Mouse (Mus musculus): ENCODE data around the gene Rgs3.

The Rgs3 gene

DNA sequence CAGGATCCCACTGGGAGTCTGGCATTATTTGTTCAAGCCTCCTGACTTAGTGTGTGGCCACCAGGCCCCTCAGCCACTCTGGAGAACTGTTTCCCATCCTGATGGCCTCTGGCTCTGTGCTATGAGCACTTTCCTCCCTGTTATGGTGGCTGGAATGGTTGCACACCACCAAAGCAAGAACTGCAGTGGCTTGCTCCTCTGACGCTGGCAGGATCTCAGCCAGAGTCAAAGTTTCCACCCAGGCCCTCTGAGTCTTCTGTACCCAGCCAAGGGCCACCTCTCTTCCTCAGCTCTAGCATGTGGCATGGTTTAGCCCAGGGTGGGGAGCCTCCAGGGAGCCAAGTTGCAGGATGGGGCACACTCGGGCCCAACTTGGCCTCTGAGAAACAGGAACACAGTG lies 115.7 kb downstream of the Rgs3 start:
- in situ Hi-C loops (cut with MboI; ENCODE audit: unreplicated experiment in 2 of 2) = loop anchor here in 1 of 2 experiments (25.0 kb wide), 1 partner anchor 338 kb away; no protein-coding TSS in a partner anchor

DNA sequence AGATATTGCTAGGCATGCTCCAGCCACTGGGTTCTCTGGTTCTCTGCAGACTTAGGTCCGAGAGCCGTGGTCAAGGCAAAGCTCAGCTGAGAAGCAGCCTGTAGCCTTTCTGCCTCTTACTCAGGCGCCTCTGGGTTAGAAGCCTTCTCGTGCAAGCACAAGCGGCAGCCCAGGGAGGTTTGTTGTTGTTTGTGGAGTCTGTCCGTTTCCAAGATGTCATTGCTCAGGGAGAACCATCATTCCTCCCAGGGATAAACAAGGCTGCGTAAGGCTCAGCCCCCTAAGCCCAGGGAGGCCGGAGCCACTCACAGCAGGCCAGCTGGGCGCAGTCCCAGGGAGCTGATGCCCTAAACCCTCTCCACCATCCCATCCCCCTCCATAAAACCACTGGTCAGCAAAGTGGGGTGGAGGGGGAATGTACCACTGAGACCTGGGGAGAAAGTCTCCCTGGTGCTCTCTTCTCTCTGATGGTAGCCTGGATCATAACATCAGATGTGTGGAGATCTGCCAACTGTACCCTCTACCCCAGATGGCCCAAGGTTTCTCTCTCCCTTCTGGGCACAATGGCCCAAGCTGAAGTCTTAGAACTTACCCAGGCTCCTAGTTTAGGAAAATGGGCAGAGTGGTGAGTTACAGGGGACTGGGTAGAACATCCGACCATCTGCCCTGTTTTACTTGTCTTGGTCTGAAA lies 117.5 kb downstream of the Rgs3 start:
- in situ Hi-C loops (cut with MboI; ENCODE audit: unreplicated experiment in 2 of 2) = loop anchor here in 1 of 2 experiments (25.0 kb wide), 1 partner anchor 340 kb away; no protein-coding TSS in a partner anchor

DNA sequence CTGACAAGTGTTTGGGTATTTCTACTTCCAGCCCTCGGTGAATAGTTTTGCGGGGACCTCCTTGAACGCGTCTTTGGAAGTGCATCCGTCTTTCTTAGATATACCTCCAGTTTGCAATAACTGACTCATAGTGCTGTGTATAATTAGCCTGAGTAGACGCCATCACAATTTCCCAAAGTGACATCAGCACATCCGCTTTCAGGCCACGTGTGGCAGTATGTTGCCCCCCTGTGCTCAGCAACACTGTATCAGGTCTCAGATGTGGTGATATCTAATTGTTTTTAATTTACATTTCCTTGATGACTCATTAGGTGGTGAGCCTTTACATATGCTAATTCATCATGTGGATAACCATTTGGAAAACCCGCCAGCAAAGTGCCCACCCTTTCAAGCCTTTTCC lies 119.5 kb downstream of the Rgs3 start:
- in situ Hi-C loops (cut with MboI; ENCODE audit: unreplicated experiment in 2 of 2) = loop anchor here in 1 of 2 experiments (25.0 kb wide), 1 partner anchor 342 kb away; no protein-coding TSS in a partner anchor

DNA sequence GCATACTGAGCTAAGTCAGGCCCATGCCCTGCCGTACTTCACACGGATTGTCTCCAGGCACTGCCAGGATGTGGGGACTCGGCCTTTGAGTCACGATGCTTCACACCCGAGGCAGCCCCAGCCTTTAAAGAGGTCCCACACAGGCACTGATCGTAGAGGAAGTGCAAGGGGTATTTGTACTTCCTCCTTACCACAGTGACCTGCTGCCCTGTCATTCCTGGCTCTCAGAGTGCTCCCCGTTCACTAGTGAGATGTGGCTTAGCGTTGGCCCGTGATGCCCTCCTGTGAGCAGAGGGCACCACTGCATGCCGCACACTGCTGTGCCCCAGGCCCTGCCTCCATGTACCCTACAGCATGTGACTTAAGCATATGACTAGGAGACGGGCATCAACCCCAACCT lies 121.8 kb downstream of the Rgs3 start:
- in situ Hi-C loops (cut with MboI; ENCODE audit: unreplicated experiment in 2 of 2) = loop anchor here in 1 of 2 experiments (10.0 to 25.0 kb wide), 2 partner anchors 97 to 344 kb away; no protein-coding TSS in a partner anchor

DNA sequence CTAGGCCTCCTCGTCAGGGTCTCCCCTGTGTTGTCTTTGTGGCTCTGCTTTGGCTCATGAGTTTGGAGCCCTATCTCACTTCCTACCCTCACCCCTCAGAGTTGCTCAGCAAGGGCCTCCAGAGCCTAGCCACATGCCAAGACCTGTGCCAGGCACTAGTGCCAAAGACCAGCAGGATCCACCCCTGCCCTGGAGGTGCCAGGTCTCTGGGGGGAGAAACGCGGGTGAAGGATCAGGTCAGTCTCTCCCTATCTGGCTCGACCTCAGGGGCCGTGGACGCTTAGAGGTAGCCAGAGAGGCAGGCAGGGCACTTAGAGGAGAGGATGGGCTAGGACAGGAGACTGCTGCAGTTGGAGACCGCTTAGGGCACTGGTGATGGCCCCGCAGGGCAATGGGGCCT lies 122.7 kb downstream of the Rgs3 start:
- in situ Hi-C loops (cut with MboI; ENCODE audit: unreplicated experiment in 2 of 2) = loop anchor here in 1 of 2 experiments (10.0 to 25.0 kb wide), 2 partner anchors 98 to 345 kb away; no protein-coding TSS in a partner anchor

DNA sequence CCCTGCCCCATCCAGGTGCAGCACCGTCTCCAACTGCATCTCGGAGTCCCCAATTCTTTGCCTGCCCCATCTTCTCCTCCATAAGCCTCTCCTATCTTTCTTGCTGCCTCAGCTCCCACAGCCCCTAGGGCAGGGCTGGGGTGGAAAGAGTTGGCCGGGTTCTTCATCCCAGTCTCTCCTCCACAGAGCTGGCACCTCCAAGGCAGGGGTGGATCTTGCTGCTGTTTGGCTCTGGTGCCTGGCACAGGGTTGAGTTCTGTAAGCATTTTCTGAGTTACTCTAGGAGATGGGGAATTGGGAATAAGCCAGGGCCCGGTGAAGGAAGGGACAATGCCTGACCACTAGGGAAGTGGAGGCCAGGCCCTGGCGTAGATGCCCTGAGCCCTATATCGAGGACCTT lies 123.5 kb downstream of the Rgs3 start:
- in situ Hi-C loops (cut with MboI; ENCODE audit: unreplicated experiment in 2 of 2) = loop anchor here in 1 of 2 experiments (10.0 to 25.0 kb wide), 2 partner anchors 98 to 346 kb away; no protein-coding TSS in a partner anchor

DNA sequence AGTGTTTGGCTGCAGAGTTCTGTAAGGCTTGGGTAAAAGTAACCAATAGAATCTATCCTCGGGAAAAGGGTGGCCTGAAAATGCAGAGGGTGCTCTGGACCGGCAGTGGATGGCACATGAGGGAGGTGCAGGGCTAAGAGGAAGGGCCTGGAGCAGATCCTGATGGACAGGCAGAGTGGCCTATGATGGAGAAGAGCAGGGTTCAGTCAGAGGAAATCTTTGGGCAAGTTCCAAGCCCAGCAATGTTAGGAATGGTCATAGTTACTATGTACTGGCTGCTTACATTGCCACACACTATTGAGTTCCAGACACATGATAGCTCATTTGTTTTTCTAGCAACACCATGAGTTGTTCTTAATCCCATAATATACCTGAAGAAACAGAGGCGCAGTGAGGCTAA lies 124.7 kb downstream of the Rgs3 start:
- in situ Hi-C loops (cut with MboI; ENCODE audit: unreplicated experiment in 2 of 2) = loop anchor here in 1 of 2 experiments (10.0 to 25.0 kb wide), 2 partner anchors 100 to 347 kb away; no protein-coding TSS in a partner anchor

DNA sequence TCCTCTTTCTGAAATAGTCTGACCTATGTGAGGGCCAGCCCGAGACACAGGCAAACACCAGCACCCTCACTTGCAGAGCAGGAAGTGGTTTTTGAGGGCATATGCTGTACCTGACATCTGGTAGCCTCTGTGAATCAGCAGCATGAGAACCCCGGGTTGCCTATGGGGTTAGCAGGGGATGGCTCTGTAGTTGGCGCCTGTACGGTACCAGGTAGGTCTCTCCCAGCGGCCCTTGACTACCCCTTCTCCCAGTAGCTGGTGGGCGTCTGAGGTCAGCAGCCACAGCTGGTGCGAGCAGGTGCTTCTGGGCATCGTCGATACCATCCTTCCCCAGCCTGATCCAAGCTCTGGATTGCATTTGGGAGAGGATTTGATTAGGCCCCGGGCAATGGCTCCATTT lies 125.6 kb downstream of the Rgs3 start:
- in situ Hi-C loops (cut with MboI; ENCODE audit: unreplicated experiment in 2 of 2) = loop anchor here (5.0 to 25.0 kb wide), 4 partner anchors 100 to 348 kb away; no protein-coding TSS in a partner anchor

DNA sequence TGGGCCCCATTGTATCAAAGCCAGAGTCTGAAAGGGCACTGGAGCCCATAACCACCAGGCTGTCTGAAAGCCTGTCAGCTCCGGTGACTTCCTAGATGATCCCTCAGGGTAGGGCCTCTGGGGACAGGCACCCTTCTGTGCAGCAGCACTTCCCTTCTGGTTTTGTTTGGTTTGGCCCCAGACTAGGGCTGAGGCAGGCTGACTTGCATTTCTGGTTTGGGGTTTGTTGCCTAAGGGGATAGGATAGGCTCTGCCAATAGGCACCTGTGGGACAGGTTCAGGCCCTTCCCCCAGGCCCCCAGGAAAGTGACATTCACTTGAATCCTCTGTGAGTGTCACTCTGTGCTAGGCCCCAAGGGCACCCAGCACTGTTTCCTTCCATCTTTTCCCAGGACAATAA lies 127.1 kb downstream of the Rgs3 start:
- in situ Hi-C loops (cut with MboI; ENCODE audit: unreplicated experiment in 2 of 2) = loop anchor here (5.0 to 25.0 kb wide), 4 partner anchors 102 to 349 kb away; no protein-coding TSS in a partner anchor

DNA sequence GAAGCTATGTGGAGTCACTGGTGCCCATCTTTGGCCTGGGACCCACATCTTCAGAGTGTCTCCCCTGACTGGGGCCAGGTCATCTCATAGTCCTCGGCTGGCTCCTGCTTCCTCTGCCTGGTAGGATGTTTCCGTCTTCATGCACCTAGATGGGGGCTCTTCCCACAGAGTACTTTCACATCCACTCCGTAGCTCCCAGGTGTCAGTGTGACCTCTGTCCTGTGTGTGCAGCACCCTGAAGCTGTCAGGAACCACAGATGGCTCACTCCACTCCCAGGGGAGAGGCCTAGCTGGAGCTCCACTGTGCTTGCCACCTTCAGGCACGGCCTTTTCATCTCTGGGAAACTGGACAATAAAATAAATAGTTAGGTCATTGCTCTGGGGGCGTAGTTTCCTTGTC lies 128.5 kb downstream of the Rgs3 start:
- in situ Hi-C loops (cut with MboI; ENCODE audit: unreplicated experiment in 2 of 2) = loop anchor here (5.0 to 25.0 kb wide), 4 partner anchors 103 to 351 kb away; no protein-coding TSS in a partner anchor

DNA sequence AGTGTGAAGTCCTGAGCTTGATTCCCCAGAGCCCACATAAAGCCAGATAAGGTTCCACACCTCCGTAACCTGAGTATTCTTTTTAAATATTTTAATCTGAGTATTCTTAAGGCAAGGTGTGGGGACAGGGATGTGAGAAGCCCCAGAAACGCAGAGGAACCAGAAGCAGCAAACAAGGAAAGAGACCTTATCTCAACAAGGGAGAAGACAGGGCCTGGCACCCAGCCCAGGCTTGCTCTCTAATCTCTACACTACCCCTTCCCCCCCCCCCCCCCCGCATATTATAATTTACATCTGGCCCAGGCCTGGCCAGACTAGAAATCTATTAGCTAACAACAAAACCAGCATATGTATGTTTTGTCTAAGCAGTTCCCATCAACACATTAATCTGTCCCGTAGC lies 131.3 kb downstream of the Rgs3 start:
- in situ Hi-C loops (cut with MboI; ENCODE audit: unreplicated experiment in 2 of 2) = loop anchor here in 1 of 2 experiments (25.0 kb wide), 1 partner anchor 354 kb away; no protein-coding TSS in a partner anchor

DNA sequence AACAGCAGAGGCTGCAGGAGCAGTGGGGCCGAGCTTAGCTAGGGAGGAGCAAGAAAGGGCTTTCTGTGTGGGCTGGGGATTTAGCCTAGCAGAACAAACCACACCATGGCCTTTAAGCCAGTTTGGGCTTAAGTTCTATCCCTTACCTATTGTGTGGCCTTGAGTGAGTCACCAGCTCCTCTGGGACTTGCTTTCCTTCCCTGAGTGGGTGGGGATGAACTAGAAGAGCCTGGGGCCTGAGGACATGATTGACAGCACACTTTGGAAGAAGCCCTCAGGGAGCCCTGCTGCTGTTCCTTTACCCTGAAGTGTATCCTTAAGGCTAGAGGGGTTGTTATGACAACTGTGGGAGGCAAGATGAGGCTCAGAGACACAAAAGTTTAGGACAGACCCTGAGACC lies 132.0 kb downstream of the Rgs3 start:
- in situ Hi-C loops (cut with MboI; ENCODE audit: unreplicated experiment in 2 of 2) = loop anchor here in 1 of 2 experiments (25.0 kb wide), 1 partner anchor 354 kb away; no protein-coding TSS in a partner anchor

DNA sequence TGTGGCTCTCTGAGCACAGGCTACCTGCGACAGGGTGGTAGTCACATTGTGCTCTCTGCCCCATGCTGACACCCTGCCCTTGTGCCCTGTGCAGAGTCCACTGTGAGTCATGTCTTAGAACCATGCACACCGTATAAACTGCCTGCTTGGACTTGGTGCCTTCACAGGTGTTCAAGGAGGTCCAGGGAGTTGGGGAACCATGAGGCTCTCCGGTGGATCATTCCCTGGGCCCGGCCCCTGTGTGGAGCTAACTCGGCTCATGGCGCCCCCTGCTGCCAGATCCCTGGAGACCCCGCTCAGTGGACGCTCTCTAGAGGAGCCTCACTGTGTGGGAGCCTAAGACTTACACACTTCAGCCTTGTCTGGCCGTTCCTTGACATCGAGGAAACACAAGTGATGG lies 134.2 kb downstream of the Rgs3 start:
- in situ Hi-C loops (cut with MboI; ENCODE audit: unreplicated experiment in 2 of 2) = loop anchor here in 1 of 2 experiments (25.0 kb wide), 1 partner anchor 357 kb away; no protein-coding TSS in a partner anchor

DNA sequence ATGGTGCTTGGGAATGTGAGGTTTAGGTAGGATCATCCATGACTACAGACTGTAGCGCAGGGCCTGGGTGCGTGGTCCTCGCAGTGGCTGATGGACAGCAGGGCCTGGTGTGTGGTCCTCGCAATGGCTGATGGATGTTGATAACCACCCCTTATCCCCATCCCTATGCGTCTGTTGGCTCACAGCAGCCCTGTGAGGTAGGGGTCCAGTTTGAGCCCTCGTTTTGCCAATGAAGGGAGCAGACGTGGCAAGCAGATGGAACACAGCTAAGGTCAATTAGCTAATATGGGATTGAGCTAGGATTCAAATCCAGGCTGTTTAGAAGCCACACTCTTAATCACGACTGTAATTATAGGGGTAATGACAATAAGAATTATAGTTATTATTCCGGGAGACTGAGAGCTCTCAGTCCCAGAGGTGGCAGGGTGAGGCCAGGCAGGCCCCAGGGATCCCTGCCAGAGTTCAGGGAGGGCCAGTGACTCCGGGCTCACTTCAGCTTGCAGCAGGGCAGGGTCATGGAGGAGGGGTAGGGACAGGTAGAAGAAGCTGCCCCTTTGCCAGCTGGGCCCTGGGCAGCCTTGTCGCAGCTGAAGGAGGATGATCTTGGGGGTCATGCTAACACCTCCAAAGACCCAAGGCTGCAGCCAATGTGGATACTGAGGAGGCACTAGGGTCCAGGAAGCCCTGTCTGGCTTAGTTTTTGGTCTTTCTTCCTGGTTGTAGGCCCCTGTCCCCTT lies 135.2 kb downstream of the Rgs3 start:
- in situ Hi-C loops (cut with MboI; ENCODE audit: unreplicated experiment in 2 of 2) = loop anchor here (5.0 to 25.0 kb wide), 4 partner anchors 62 to 358 kb away; no protein-coding TSS in a partner anchor

DNA sequence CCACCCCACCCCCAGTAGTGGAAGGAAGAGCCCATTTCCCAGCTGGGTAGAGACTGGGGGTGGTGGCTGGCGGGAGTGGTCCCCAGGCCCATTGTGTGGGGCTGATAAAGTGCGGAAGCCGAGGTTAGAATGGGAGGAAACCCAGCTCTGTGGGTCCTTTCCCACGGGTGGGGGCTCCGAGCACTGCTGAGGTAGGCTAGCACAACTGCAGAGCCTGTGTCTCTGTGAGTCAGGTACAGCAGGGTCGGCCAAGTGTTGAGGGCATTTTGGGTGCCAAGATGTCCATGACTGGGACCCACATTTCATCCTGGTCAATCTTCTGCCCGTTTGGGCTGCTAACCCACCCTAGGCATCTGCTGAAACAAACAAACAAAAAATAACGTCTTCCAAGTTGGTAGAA lies 135.9 kb downstream of the Rgs3 start:
- in situ Hi-C loops (cut with MboI; ENCODE audit: unreplicated experiment in 2 of 2) = loop anchor here (5.0 to 25.0 kb wide), 4 partner anchors 62 to 358 kb away; no protein-coding TSS in a partner anchor

DNA sequence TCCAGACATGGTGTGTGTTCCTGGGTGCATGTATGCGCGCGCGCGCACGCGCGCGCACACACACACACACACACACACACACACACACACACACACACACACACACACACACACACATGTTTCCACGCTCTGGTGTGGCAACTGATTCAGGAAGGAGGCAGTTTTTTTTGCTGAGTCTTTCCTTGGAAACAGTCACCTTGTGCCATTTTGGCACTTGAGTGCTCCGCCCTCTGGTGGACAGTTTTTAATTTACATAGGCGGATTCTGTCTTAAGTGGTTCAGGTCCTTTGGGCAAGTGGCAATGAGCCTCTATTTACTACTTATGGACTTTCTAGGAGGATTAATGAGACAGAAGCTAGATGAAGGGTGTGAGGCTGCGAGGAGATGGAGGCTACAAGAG lies 136.3 kb downstream of the Rgs3 start:
- in situ Hi-C loops (cut with MboI; ENCODE audit: unreplicated experiment in 2 of 2) = loop anchor here (5.0 to 25.0 kb wide), 4 partner anchors 61 to 359 kb away; no protein-coding TSS in a partner anchor

DNA sequence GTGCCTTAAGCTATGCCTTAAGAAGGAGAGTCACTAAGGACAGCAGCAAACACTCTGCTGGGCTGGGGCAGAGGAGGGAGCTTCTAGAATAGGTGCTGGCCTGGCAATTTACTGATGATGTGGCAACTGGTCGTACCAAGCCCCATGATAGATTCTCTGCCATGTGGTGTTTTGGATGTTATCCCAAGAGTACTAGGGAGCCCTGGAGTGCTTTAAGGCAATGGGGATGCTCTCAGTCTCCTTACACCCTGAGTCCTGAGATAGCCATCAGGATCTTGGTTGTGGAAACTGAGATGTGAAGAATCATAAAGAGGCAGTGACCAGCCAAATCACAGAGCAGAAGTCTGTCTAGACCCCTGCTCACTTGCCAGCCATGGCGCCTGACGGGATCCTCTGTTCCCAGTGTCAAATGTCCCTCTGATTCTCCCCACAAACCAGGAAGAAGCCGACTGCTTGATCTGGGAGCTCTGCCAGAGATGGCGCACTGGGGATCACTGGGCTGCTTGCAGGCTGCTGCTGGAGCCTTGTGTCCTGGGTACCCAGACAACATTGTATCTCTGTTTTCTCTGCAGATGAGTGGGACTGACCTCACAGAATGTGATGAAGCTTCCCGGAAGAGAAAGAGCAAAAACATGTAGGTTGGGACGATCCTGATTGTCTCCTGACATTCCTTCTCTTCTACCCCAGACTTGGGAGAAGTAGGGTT lies 137.2 kb downstream of the Rgs3 start:
- in situ Hi-C loops (cut with MboI; ENCODE audit: unreplicated experiment in 2 of 2) = loop anchor here (5.0 to 25.0 kb wide), 4 partner anchors 60 to 360 kb away; no protein-coding TSS in a partner anchor

DNA sequence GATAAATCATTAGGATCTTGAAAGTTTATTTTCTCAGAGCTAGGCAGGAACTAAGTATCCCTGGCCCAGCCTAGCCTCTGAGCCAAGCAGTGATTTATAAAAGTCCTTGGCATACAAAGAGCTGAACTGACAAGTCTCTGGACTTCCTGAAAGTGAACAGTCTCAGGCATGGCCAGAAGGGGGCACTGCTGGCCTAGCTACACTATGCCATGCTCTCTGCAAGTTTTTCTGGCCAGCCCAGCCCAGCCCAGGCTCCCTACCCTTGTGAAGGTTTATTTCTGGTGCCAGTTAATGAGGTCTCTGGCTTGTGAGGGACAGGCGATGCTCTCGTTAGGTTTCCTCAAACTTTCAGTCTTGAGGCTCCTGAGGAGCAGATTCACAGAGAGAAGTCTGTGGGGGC lies 137.8 kb downstream of the Rgs3 start:
- in situ Hi-C loops (cut with MboI; ENCODE audit: unreplicated experiment in 2 of 2) = loop anchor here (5.0 to 25.0 kb wide), 4 partner anchors 60 to 360 kb away; no protein-coding TSS in a partner anchor

DNA sequence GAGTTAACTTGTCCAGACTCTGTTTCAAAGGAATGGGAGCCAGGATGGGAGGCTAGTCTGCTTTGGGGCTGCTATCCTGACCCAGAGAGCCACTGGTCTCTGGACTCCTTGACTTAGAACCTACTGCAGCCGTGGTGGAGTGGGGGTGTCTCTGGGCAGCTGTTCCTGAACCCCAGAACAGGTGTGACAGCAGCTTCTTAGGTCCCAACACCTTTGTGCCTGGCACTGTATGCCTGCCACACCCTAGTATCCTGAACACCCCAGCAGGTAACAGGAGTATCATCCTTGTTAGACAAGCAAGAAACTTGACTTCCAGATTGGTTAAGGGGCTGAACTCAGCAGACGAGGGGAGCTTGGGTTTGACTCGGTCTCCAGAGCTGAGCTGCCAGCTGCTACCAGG lies 138.9 kb downstream of the Rgs3 start:
- in situ Hi-C loops (cut with MboI; ENCODE audit: unreplicated experiment in 2 of 2) = loop anchor here (5.0 to 25.0 kb wide), 4 partner anchors 59 to 361 kb away; no protein-coding TSS in a partner anchor
